Mouse (Mus musculus) macrophage (primary cell): ENCODE measurements around the gene Rsph14. TPM values are rescaled to one million over a fixed set of nuclear protein-coding genes. Genes with fewer than 3 reads are reported as not detected.

ENCODE experiments used
- H3K27ac ChIP-seq: fragments of 350-480 bp; formaldehyde crosslinking; 2 replicates; pipeline ENCODE4 v1.9.0; 2021
- H3K36me3 ChIP-seq: fragments of 350-480 bp; formaldehyde crosslinking; 2 replicates; pipeline ENCODE4 v1.9.0; 2021; ENCODE audit errors: inconsistent target
- H3K4me3 ChIP-seq: fragments of 350-480 bp; formaldehyde crosslinking; 2 replicates; pipeline ENCODE4 v1.9.0; 2021; ENCODE audit errors: inconsistent target
- H3K79me2 ChIP-seq: fragments of 350-480 bp; formaldehyde crosslinking; 2 replicates; pipeline ENCODE4 v1.9.0; 2021; ENCODE audit errors: inconsistent target
- WGBS: methylation state at CpG from one replicate; pipeline ENCODE4 v1.1.7; 2026; ENCODE audit warnings: inconsistent platforms; ENCODE audit not compliant: missing documents; 5-methylcytosine and 5-hydroxymethylcytosine counted together
- polyA plus RNA-seq: library from polyadenylated mRNA; stranded (reverse); fragments of 250-400 nt; gene quantifications from 3 replicates; pipeline ENCODE4 v1.2.4, GENCODE M21; 2018; ENCODE audit warnings: inconsistent platforms

The Rsph14 gene
- polyA plus RNA-seq, 1 experiment from 2014 or later: not detected

GRCm38 (mm10) chr10:75031345-75032114 lies 856 bp downstream of the Rsph14 start:
- WGBS: 79% methylated on average over 5 of the region's 5 CpGs

GRCm38 (mm10) chr10:75030234-75030633 lies 2.2 kb downstream of the Rsph14 start:
- 85% methylated on average over 3 of the region's 3 CpGs for WGBS

More at GRCm38 (mm10) chr10:75031345-75032114, 856 bp downstream of the Rsph14 start:
- Histone ChIP-seq H3K4me3 (no peak overlapping the region), H3K79me2 (no peaks in the 10 kb centered on the region), H3K36me3 (no peaks in the 10 kb centered on the region), H3K27ac (no peak overlapping the region)

GRCm38 (mm10) chr10:75029677-75030076 lies 2.7 kb downstream of the Rsph14 start:
- Histone ChIP-seq H3K36me3 (no peaks in the 10 kb centered on the region), H3K4me3 (no peak overlapping the region), H3K79me2 (no peaks in the 10 kb centered on the region), H3K27ac (no peak overlapping the region)
- WGBS: 92% methylated on average over 3 of the region's 3 CpGs

More at GRCm38 (mm10) chr10:75030234-75030633, 2.2 kb downstream of the Rsph14 start:
- Histone ChIP-seq H3K79me2 (no peaks in the 10 kb centered on the region), H3K4me3 (no peak overlapping the region), H3K27ac (no peak overlapping the region), H3K36me3 (no peaks in the 10 kb centered on the region)

DNA sequence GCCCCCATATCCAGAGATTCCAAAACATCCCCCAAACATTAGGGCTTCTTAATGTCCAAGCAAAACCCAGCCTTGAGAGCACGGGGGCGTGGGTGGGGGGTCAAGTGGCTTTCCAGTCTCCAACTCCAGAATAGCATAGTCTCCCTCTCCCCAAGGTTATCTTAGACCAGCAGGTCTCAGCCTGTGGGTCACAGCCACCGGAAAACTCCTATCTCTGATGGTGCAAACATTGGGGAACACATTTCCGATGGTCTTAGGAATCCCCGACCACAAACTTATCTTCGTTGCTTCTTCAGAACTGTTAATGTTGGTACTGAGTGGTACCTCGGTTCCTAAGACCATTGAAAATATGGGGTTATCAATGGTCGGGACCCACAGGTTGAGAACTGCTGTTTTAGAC lies 3.6 kb downstream of the Rsph14 start:
- Histone ChIP-seq H3K79me2 (no peaks in the 10 kb centered on the region), H3K27ac (no peak overlapping the region), H3K36me3 (no peaks in the 10 kb centered on the region), H3K4me3 (no peak overlapping the region)
- WGBS: 87% methylated on average over 8 of the region's 8 CpGs

GRCm38 (mm10) chr10:75026491-75026890 lies 5.9 kb downstream of the Rsph14 start:
- 80% methylated on average over 8 of the region's 8 CpGs for WGBS
- Histone ChIP-seq H3K27ac (no peak overlapping the region), H3K79me2 (no peaks in the 10 kb centered on the region), H3K36me3 (no peaks in the 10 kb centered on the region), H3K4me3 (no peak overlapping the region)

GRCm38 (mm10) chr10:75021138-75021537 lies 11.2 kb downstream of the Rsph14 start:
- 9% methylated on average over 6 of the region's 6 CpGs for WGBS
- H3K36me3 ChIP-seq: no peaks in the 10 kb centered on the region

DNA sequence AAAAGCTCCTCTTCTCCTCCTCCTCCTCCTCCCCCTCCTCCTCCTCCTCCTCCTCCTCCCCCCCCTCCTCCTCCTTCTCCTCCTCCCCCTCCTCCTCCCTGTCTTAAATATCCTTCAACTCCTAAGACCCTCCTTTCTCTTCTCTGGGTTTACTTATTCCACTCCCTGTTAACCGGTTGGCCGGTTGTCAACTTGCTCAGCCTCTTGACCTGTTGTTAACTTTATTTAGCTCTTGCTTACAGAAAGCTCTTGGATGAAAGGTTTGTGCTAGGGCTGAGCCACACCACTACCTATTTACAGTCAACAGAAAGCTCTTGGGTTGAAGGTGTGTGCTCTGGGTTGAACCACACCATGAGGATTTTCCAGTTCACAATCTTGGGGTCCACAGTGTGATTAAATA lies 12.1 kb downstream of the Rsph14 start:
- H3K4me3 ChIP-seq: no peak overlapping the region
- 87% methylated on average over 2 of the region's 2 CpGs for WGBS
- no peaks in the 10 kb centered on the region for H3K79me2 ChIP-seq
- no peak overlapping the region for H3K27ac ChIP-seq
- no peaks in the 10 kb centered on the region for H3K36me3 ChIP-seq

More at GRCm38 (mm10) chr10:75021138-75021537, 11.2 kb downstream of the Rsph14 start:
- H3K27ac ChIP-seq: no peak overlapping the region
- H3K79me2 ChIP-seq: no peaks in the 10 kb centered on the region
- no peak overlapping the region for H3K4me3 ChIP-seq

GRCm38 (mm10) chr10:75016481-75016880 lies 15.9 kb downstream of the Rsph14 start:
- 96% methylated on average over 4 of the region's 4 CpGs for WGBS
- Histone ChIP-seq H3K79me2 (no peaks in the 10 kb centered on the region), H3K36me3 (no peaks in the 10 kb centered on the region), H3K4me3 (no peak overlapping the region), H3K27ac (no peak overlapping the region)

DNA sequence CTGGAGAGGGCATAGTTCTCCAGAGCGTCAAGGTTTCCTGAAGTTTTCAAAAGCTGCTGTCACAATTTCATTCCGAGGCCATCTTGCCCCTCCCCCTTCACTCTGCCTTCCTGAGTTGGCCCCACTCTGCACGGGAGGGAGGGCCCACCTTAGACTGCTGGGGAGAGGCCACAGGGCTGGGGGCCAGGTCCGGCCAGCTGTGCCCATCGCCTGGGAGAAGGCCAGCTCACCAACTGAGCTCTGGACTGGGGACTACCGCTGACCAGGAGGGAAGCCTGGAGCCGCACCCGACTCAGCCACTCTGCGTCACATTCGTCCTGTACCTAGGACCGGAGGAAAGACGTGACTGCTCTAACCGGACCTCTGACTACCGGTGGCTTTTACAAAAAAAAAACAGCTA lies 16.9 kb downstream of the Rsph14 start:
- Histone ChIP-seq H3K36me3 (no peaks in the 10 kb centered on the region), H3K27ac (no peak overlapping the region), H3K79me2 (no peaks in the 10 kb centered on the region), H3K4me3 (no peak overlapping the region)
- WGBS: 76% methylated on average over 14 of the region's 14 CpGs

- Histone ChIP-seq H3K79me2 (no peaks in the 10 kb centered on the region), H3K4me3 (no peak overlapping the region), H3K36me3 (no peaks in the 10 kb centered on the region), H3K27ac (no peak overlapping the region)
- WGBS: 96% methylated on average over 15 of the region's 15 CpGs
Measured at GRCm38 (mm10) chr10:75010704-75011103, 21.7 kb downstream of the Rsph14 start.

DNA sequence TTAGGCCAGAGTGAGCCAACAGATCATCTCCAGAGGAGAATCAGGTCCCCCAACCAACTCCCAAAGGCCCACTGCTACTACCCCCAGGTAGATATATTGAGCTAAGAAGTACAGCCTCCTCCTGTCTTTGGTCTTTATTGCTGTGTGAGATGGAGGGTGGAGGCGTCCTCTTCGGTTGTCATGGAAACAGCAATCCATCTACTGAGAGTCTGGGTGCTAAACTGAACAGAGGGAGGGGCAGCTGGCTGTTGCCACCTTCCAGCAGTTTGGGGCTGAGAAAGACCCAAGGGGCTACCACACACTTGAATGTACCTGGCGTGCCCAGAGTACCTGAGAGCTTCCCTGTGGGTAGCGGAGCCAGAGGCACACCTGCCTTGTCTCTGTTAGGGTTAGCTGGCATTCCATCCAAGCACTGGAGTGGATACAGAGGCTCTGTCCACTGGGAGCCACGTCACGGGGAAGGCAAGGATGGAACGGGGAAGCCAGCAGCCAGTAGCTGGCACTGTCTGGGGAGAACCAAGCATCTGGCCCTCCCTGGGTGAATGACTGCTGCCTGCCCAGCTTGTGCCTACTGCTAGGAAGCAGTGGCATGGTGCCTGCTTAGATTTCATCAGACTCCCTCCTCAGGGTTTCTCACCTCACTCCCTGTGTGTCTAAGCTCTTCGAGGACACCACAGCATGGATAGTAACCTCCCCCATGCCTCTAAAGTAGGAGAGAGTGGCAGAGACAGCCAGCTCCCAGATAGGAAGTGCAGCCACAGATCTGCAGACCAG lies 25.3 kb downstream of the Rsph14 start:
- Histone ChIP-seq H3K27ac (no peak overlapping the region), H3K4me3 (no peak overlapping the region), H3K36me3 (no peaks in the 10 kb centered on the region), H3K79me2 (no peaks in the 10 kb centered on the region)
- WGBS: 89% methylated on average over 8 of the region's 8 CpGs

- Histone ChIP-seq H3K36me3 (no peaks in the 10 kb centered on the region), H3K4me3 (no peak overlapping the region), H3K27ac (no peak overlapping the region), H3K79me2 (no peaks in the 10 kb centered on the region)
- WGBS: 68% methylated on average over 3 of the region's 3 CpGs
Measured at GRCm38 (mm10) chr10:75004067-75004466, 28.3 kb downstream of the Rsph14 start.

DNA sequence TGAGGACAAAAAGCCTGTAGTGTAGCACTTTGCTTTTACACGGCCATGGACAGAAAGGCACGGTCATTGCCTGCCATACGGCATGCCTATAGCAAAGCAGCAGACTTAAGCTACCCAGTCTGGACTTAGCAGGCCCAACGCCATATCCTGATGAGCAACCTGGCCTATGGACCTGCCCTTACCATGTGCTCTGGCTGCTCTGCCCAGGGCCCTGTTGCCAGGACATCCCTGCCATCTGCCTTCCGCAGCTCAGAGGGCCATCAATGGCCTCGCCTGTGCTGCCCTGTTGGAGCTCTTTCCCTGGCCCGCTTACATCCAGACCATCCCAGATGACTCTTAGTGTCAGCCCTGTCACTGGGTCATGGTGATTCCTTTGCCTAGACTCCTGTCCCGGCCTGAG lies 31.0 kb downstream of the Rsph14 start:
- H3K4me3 ChIP-seq: no peak overlapping the region

GRCm38 (mm10) chr10:74995377-74995776 lies 37.0 kb downstream of the Rsph14 start:
- H3K4me3 ChIP-seq: no peak overlapping the region
- H3K79me2 ChIP-seq: no peaks in the 10 kb centered on the region
- H3K27ac ChIP-seq: no peak overlapping the region
- no peaks in the 10 kb centered on the region for H3K36me3 ChIP-seq
- WGBS: 65% methylated on average over 17 of the region's 17 CpGs

More for the DNA sequence above, 31.0 kb downstream of the Rsph14 start:
- H3K36me3 ChIP-seq: no peaks in the 10 kb centered on the region
- WGBS: 93% methylated on average over 7 of the region's 8 CpGs
- no peaks in the 10 kb centered on the region for H3K79me2 ChIP-seq
- H3K27ac ChIP-seq: no peak overlapping the region

DNA sequence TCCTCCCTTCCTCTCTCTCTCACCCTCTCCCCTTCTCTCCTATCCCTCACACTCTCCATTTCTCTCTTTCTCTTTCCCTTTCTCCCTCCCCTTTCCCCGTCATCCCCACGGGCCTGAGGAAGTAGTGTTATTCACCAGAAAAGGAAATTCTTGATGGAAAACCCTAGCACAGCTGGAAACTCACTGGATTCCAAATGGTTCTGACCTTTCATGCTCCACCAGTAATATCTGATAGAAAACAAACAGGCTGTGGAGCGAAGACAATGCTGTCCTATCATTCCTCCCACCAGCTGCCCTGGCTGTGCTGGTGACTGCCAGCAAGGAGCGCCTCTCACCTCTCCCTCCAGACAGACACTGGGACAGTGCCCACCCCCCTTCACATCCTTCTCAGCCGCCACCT lies 37.5 kb downstream of the Rsph14 start:
- Histone ChIP-seq H3K27ac (no peak overlapping the region), H3K4me3 (no peak overlapping the region), H3K36me3 (no peaks in the 10 kb centered on the region), H3K79me2 (no peaks in the 10 kb centered on the region)
- whole genome bisulfite sequencing: 75% methylated on average over 4 of the region's 5 CpGs
